Mouse (Mus musculus) stomach, postnatal 0 days (tissue): Measurements from ENCODE around the gene Ick. TPM values are rescaled to one million over a fixed set of nuclear protein-coding genes. Genes with fewer than 3 reads are reported as not detected.

Source experiments
- ATAC-seq: fragments of 200-750 bp; cut with Nextera tagmentation; 2 replicates; pipeline ENCODE4 v1.8.0; 2017; ENCODE audit not compliant: low FRiP score, low TSS enrichment
- DNase-seq: peaks from one replicate; pipeline ENCODE4 v3.0.0-alpha.2; 2016; ENCODE audit warnings: low spot score
- H3K27ac ChIP-seq: fragments of 300-500 bp; sonication (generic); replicated peaks from 2 replicates; pipeline ENCODE4 v1.5.1; 2014; ENCODE audit warnings: mild to moderate bottlenecking, control low read depth
- H3K27me3 ChIP-seq: fragments of 300-500 bp; sonication (generic); 2 replicates; pipeline ENCODE4 v1.6.1; 2014; ENCODE audit warnings: low read length; ENCODE audit not compliant: control insufficient read depth, insufficient read depth
- H3K36me3 ChIP-seq: fragments of 300-500 bp; sonication (generic); 2 replicates; pipeline ENCODE4 v1.6.1; 2014; ENCODE audit warnings: low read length, mixed read lengths; ENCODE audit not compliant: control insufficient read depth, insufficient read depth
- H3K4me1 ChIP-seq: fragments of 300-500 bp; sonication (generic); replicated peaks from 2 replicates; pipeline ENCODE4 v1.6.1; 2014; ENCODE audit warnings: antibody characterized with exemption; ENCODE audit not compliant: control insufficient read depth, insufficient read depth
- H3K4me2 ChIP-seq: fragments of 300-500 bp; sonication (generic); replicated peaks from 2 replicates; pipeline ENCODE4 v1.6.1; 2014; ENCODE audit warnings: low read depth, mild to moderate bottlenecking, control low read depth, moderate library complexity
- H3K4me3 ChIP-seq: fragments of 300-500 bp; sonication (generic); 2 replicates; pipeline ENCODE4 v1.5.1; 2014; ENCODE audit warnings: low read depth, low read length, control low read depth
- H3K9ac ChIP-seq: fragments of 300-500 bp; sonication (generic); 2 replicates; pipeline ENCODE4 v1.6.1; 2014; ENCODE audit warnings: mild to moderate bottlenecking, low read length, control low read depth, mixed read lengths
- H3K9me3 ChIP-seq: fragments of 300-500 bp; sonication (generic); 2 replicates; pipeline ENCODE4 v1.6.1; 2016; ENCODE audit warnings: low read length; ENCODE audit not compliant: control insufficient read depth
- CTCF ChIP-seq: IDR thresholded peaks from 2 replicates; pipeline ENCODE4 v1.5.1; 2016; ENCODE audit warnings: antibody characterized with exemption, low read depth, mild to moderate bottlenecking, moderate library complexity
- EP300 ChIP-seq: optimal IDR thresholded peaks from 2 replicates; pipeline ENCODE3; 2016; ENCODE audit warnings: antibody characterized with exemption
- WGBS: fragments of 180-500 bp; shearing (Covaris S2); extraction: QIAGEN DNeasy Blood & Tissue Kit; methylation state at CpG from one replicate; pipeline ENCODE4 v1.1.7; 2014; 5-methylcytosine and 5-hydroxymethylcytosine counted together
- polyA plus RNA-seq: library from polyadenylated mRNA; unstranded; fragments of >200 nt; fragmentation: Nextera tagmentation; extraction: Ambion mirVana; gene quantifications from 2 replicates; pipeline ENCODE4 v1.2.1, GENCODE M21; 2015

Gene Ick
- polyA plus RNA-seq, 1 experiment from 2014 or later = 28.5 TPM

- DNase-seq = no peak
- Histone ChIP-seq H3K4me2 (peak overlapping the region; percentile 88; the same call in 1 of the 2 replicates), H3K4me3 (no peak overlapping the region; the same call in 1 of the 2 replicates), H3K9me3 (no peaks in the 10 kb centered on the region), H3K27me3 (no peaks in the 10 kb centered on the region), H3K27ac (no peak overlapping the region), H3K9ac (no peak overlapping the region), H3K4me1 (no peaks in the 10 kb centered on the region), H3K36me3 (no peaks in the 10 kb centered on the region; the same call in 1 of the 2 replicates)
- 65% methylated on average over 4 of the region's 4 CpGs for WGBS
- no peak for TF ChIP-seq EP300
- no peak for TF ChIP-seq CTCF
- no peak for ATAC-seq
These were observed 2.2 kb upstream of the Ick start for GRCm38 (mm10) chr9:78106821-78107220.

GRCm38 (mm10) chr9:78107582-78107911 lies 1.4 kb upstream of the Ick start:
- TF ChIP-seq CTCF (no peak), EP300 (no peak)
- Histone ChIP-seq H3K4me3 (peak overlapping the region; percentile 89), H3K9me3 (no peaks in the 10 kb centered on the region), H3K4me1 (no peaks in the 10 kb centered on the region), H3K27me3 (no peaks in the 10 kb centered on the region), H3K9ac (peak overlapping the region; percentile 93), H3K36me3 (no peaks in the 10 kb centered on the region; the same call in 1 of the 2 replicates), H3K27ac (peak overlapping the region; percentile 97), H3K4me2 (peak overlapping the region; percentile 88)
- WGBS = 14% methylated on average over 6 of the region's 6 CpGs
- DNase-seq = no peak
- 0 out of 2 replicates have a peak, but pooled peaks have one; percentile 19 for ATAC-seq

DNA sequence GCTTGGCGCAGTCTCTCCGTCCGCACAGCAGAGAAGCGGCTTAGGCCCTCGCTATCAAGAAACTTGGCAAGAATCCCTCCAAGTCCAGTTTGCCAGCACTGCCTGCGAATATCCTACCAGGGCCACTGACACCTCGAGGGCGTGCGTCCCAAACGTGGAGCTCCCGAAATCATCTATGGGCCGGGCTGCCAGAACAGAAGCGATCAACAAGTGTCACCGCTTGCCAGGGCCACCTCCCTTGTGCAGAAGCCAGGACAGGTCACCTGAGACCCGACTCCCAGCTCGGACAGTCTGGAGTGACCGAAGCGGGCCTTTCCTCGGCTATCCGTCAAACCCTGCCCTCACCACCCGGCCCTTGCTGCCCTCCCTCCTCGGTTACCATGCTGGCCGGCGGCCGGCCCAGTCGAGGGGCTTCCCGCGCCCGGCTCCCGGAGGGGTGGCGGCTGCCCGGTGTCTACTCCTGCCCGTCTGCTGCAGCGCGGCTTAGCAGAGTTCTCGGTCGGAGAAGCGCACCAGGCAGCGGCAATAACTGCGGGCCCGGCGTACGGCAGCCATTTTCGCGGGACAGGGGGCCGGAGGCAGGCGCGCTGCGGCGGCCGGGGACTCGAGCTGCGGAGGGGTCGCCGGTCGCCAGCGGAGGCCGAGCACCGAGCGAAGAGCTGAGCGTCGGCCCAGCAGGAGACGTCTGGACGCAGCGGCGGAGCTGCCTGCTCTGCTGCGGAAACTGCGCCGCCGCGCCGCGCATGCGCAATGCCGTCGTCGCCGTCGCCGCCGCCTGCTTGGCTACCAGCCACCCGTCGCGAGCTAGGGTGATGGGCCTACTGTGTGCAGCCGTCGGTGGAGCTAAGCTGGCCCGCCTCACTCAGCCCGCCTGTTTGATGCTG lies 838 bp upstream of the Ick start:
- no peaks in the 10 kb centered on the region for H3K36me3 ChIP-seq
- peak; percentile 66 for ATAC-seq

DNA sequence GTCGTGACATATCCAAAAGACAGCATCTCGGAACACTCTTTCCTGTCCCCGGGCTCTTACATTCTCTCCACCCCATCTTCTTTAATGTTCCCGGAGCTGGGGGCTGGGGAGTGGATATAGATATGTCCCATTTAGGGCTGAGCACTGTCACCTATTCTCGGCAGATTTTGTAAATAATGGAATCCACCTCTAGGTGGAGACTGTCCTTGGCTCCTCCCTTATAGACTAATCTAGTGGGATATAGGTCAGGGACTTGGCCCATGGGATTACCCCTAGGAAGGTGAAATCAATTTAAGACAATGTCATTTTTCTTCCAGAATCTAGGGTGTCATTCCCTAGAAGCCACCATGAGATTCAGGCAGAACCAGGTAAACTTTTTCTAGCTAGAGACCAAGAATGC lies 664 bp downstream of the Ick start:
- H3K9me3 ChIP-seq = no peaks in the 10 kb centered on the region
- no peak overlapping the region for H3K9ac ChIP-seq
- no peak overlapping the region for H3K27ac ChIP-seq
- H3K36me3 ChIP-seq = no peaks in the 10 kb centered on the region
- 41% methylated on average over 5 of the region's 5 CpGs for WGBS
- TF ChIP-seq CTCF = peak; percentile 61
- TF ChIP-seq EP300 = no peak
- DNase-seq (no peak), ATAC-seq (no peak)
- H3K4me1 ChIP-seq = no peaks in the 10 kb centered on the region
- peak overlapping the region; percentile 89 for H3K4me3 ChIP-seq
- H3K27me3 ChIP-seq = no peaks in the 10 kb centered on the region
- H3K4me2 ChIP-seq = peak overlapping the region; percentile 88

More for the DNA sequence above, 838 bp upstream of the Ick start:
- no peaks in the 10 kb centered on the region for H3K4me1 ChIP-seq
- no peaks in the 10 kb centered on the region for H3K9me3 ChIP-seq
- peak overlapping the region; percentile 97 for H3K27ac ChIP-seq
- TF ChIP-seq EP300 (no peak), CTCF (no peak)
- WGBS = under 1% methylated on average over 87 of the region's 88 CpGs
- no peaks in the 10 kb centered on the region for H3K27me3 ChIP-seq
- H3K4me2 ChIP-seq = peak overlapping the region; percentile 88
- peak overlapping the region; percentile 89 for H3K4me3 ChIP-seq
- H3K9ac ChIP-seq = peak overlapping the region; percentile 93
- peak; percentile 79 for DNase-seq

DNA sequence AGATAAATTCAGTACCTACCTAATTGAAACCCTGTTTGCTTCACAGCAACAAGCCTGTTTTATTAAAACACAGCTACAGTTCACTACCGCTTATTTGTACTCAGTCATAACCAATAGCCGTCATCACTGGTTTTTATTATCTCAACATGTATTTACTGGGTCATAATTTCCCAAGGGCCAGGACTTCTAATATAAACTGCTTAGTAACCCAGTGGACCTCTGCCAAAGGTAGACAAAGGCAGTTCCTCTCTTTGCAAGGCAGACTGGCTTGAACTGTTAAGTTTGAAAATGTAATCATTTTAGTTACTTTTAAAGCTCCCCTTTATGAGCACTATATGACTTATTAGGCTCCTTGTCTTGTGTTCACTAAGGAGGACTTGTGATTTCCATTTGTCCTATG lies 2.5 kb downstream of the Ick start:
- DNase-seq (no peak), ATAC-seq (no peak)
- Histone ChIP-seq H3K4me3 (no peak overlapping the region), H3K4me2 (no peak overlapping the region), H3K9me3 (no peaks in the 10 kb centered on the region), H3K27me3 (no peaks in the 10 kb centered on the region), H3K4me1 (no peaks in the 10 kb centered on the region), H3K36me3 (0 out of 2 replicates have a peak, but pooled peaks cover under 1% of the 10 kb centered on the region), H3K9ac (no peak overlapping the region), H3K27ac (no peak overlapping the region)
- 55% methylated on average over 2 of the region's 2 CpGs for WGBS
- TF ChIP-seq CTCF (no peak), EP300 (no peak)
